Mouse (Mus musculus) testis, adult 10 weeks (tissue): Measurements from ENCODE around the gene Abhd14b. TPM values are rescaled to one million over a fixed set of nuclear protein-coding genes. Genes with fewer than 3 reads are reported as not detected.

Experiments used
- polyA plus RNA-seq: library from polyadenylated mRNA; stranded (reverse); fragments of 350-450 nt; fragmentation: Illumina TruSeq; extraction: RNeasy Lipid Tissue Mini Kit (QIAGEN cat#74804); gene quantifications from one replicate; pipeline ENCODE4 v1.2.3, GENCODE M21; 2014; ENCODE audit warnings: low read depth, low replicate concordance

Gene Abhd14b
- polyA plus RNA-seq = 4.2 TPM

GRCm38 (mm10) chr9:106447348-106447747, at the start of gene Abhd14b, which contains the start of gene Abhd14a:
Gene Abhd14b (plus strand): TSS chr9:106447459.
Gene Abhd14a (minus strand): TSS chr9:106447678.

GRCm38 (mm10) chr9:106429221-106430014, 17.8 kb upstream of the Abhd14b start, which contains the start of gene Rpl29:
Gene Rpl29 (plus strand): TSS chr9:106429454.

DNA sequence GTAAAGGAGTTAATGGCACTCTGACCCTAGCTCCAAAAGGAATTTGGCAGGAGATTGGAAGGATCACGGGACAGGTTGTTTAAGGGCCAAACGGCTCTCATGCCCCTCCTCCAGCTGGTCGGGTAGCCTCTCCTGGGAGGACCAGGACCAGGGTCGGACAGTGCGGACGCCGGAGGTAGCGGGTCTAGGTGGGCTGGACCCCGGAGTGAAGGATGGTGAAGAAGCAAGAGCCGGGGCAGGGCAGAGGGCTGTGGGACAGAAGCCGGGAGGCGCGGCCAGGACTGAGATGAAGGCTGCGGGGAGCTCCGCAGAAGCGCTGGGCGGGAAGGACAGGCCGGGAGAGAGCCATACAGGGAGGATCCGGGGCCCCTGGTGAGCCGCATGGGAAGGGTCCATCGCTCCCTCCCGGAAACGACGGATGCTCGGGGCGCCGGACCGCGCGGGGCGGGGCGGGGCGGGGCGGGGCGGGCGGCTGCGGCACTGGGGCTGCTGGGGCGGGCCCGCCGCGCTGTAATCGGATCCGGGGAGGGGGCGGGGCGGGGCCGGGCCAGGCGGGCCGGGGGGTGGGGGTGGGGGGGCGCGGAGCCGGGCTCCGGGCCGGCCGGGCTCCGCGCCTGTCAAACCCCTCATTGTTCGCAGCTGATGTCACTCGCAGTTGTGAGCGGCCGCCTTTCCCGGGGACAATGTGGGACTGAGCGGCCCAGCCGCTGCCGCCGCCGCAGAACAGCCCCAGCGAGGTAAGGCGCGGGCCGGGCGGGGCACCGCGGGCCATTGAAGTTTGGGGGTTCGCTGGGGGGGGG, 6.2 kb downstream of the Abhd14b start, which contains the start of gene Pcbp4:
Gene Pcbp4 (plus strand): TSS at position 21 of the 800 bp plus-strand sequence.

GRCm38 (mm10) chr9:106465571-106466200, 18.4 kb downstream of the Abhd14b start, which contains the start of gene Gpr62:
Gene Gpr62 (minus strand): TSS chr9:106465938.

DNA sequence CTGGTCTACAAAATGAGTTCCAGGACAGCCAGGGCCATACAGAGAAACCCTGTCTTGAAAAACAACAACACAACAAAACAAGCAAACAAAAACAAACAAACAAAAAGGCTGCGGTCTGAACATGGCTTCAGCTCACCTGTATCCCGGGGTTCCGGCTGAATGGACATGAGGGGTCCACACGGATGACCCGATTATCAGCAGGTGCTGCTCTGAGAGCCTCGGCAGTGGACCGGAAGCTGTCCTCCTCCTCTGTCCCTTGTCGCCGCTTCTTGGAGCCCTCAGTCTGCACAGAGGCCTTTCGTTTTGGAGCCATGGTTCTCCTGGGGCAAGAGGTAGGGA, 28.4 kb downstream of the Abhd14b start, which contains the start of gene Rrp9:
Gene Rrp9 (plus strand): TSS at position 301 of the 339 bp plus-strand sequence.

DNA sequence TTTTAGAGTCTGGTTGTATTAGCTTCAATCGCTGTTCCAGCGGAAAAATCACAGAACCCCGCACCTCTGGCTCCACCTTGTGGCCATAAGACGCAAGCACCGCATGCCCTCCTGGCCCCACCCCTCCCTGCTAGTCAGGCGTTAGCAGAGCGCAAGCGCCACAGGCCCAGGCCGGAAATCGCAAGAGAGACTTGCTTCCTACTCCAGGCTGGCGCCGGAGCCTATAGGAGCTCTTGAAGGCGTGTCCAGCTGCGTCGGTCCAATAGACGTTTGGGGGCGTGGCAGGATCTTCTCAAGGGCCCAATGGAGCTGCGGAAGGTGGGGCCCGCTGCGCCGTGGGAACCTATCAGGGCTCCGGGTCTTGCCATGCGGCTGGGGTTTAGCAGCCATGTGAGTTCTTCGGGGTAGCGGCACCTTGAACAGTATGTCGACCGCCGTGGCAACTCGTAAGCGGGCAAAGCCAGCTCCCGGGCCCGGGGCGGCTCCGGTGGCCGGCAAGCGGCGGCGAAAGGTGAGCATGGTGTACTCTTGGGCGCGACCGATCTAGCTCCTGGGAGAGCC, 29.7 kb downstream of the Abhd14b start, which contains the start of gene Parp3:
Gene Parp3 (minus strand): TSS at position 26 of the 561 bp plus-strand sequence.

DNA sequence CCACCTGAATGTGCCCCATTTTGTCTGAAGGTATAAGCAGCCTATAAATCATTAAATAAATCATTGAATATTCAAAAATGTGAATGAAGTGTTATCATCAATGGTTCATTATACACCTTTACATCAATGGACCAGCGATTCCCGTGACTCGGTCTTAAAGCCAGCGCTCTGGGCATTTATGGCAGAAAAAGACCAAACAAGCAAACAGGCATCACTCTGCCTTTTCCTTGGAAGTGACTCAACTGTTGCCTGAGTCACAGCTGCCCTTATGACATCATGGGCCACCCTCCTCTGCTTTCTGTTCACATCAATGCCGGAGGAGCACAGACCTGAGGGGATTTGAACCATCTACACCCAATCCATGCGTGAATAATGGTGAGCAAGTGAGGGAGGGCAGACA, 52.4 kb downstream of the Abhd14b start, which contains the start of gene Iqcf1:
Gene Iqcf1 (plus strand): TSS at position 301 of the 400 bp plus-strand sequence.

Other genes with a start within 250 kb of the Abhd14b start
- 4.2 TPM for gene Ppm1m, start 247.7 kb upstream of the Abhd14b start, polyA plus RNA-seq
- not detected for gene Twf2, start 244.4 kb upstream of the Abhd14b start, polyA plus RNA-seq
- gene Tlr9, start 224.9 kb upstream of the Abhd14b start, polyA plus RNA-seq = 0.06 TPM
- gene Alas1, start 198.8 kb upstream of the Abhd14b start, polyA plus RNA-seq = 30.3 TPM
- gene Poc1a, start 166.4 kb upstream of the Abhd14b start, polyA plus RNA-seq = 4.0 TPM
- 1.4 TPM for gene Dusp7, start 78.8 kb upstream of the Abhd14b start, polyA plus RNA-seq
- 24.2 TPM for gene Rpl29, start 18.0 kb upstream of the Abhd14b start, polyA plus RNA-seq
- gene Acy1, start 9.1 kb upstream of the Abhd14b start, polyA plus RNA-seq = 0.17 TPM
- 6.0 TPM for gene Abhd14a, start 219 bp downstream of the Abhd14b start, polyA plus RNA-seq
- gene Pcbp4, start 5.8 kb downstream of the Abhd14b start, polyA plus RNA-seq = 1.0 TPM
- gene Gpr62, start 18.5 kb downstream of the Abhd14b start, polyA plus RNA-seq = 8.2 TPM
- gene Rrp9, start 28.5 kb downstream of the Abhd14b start, polyA plus RNA-seq = 1.6 TPM
- 1.8 TPM for gene Parp3, start 29.5 kb downstream of the Abhd14b start, polyA plus RNA-seq
- gene Iqcf1, start 52.5 kb downstream of the Abhd14b start, polyA plus RNA-seq = 87.2 TPM
- gene Iqcf5, start 67.1 kb downstream of the Abhd14b start, polyA plus RNA-seq = 144 TPM
- gene Iqcf3, start 114.2 kb downstream of the Abhd14b start, polyA plus RNA-seq = 2,377 TPM
- gene Iqcf4, start 123.5 kb downstream of the Abhd14b start, polyA plus RNA-seq = 679 TPM
- 4.1 TPM for gene Iqcf6, start 179.1 kb downstream of the Abhd14b start, polyA plus RNA-seq
- not detected for gene Grm2, start 208.6 kb downstream of the Abhd14b start, polyA plus RNA-seq
- 5.9 TPM for gene Tex264, start 238.5 kb downstream of the Abhd14b start, polyA plus RNA-seq